Comparison of ENCODE assay signal across 19 mouse cellular contexts in genomic region chr19:21160946-21161345, GRCm38 (mm10).
DNase-seq lines count a peak whose midpoint lies in the region; ATAC-seq lines count a peak whose summit lies in the region.
"Had no signal": no experiment of that assay in that cellular context is flagged by ENCODE, and none has a peak within 500 bp of the region (broad histone marks: within the 10 kb centered on the region; RNA-seq: fewer than 3 reads in every experiment).

No protein-coding gene starts in this region.

- no peaks in the 10 kb centered on the region; the same call in 1 of the 2 replicates for H3K4me1 ChIP-seq in heart, embryonic 10.5 days
- H3K4me1 ChIP-seq in heart, embryonic 11.5 days (ENCODE audit: control insufficient read depth, insufficient read depth, low read length): no peaks in the 10 kb centered on the region
- peaks cover 21% of the 10 kb centered on the region for H3K4me1 ChIP-seq in embryonic facial prominence, embryonic 10.5 days
- peaks cover 22% of the 10 kb centered on the region for H3K4me1 ChIP-seq in kidney, embryonic 14.5 days (ENCODE audit: control insufficient read depth, insufficient read depth, low read length)
- peaks cover 9% of the 10 kb centered on the region for H3K4me1 ChIP-seq in neural tube, embryonic 11.5 days (ENCODE audit: control insufficient read depth, insufficient read depth, low read length)
- H3K4me1 ChIP-seq: embryonic facial prominence, embryonic 15.5 days had no signal

- intact Hi-C loops in heart, postnatal 10 days (cut with DNase I): no loop called here
- intact Hi-C loops in left cerebral cortex, postnatal 36 days (cut with DNase I): no loop called here

- H3K27ac ChIP-seq in heart, embryonic 10.5 days: peak overlapping the region; percentile 42; the same call in 1 of the 2 replicates
- no peak overlapping the region for H3K27ac ChIP-seq in heart, embryonic 11.5 days (ENCODE audit: low read depth, low read length)
- no peak overlapping the region for H3K27ac ChIP-seq in embryonic facial prominence, embryonic 10.5 days (replicated peaks)
- peak overlapping the region; percentile 38; the same call in 1 of the 2 replicates for H3K27ac ChIP-seq in kidney, embryonic 14.5 days (ENCODE audit: low read depth, low read length)
- H3K27ac ChIP-seq in neural tube, embryonic 11.5 days (ENCODE audit: low read depth, low read length): peak overlapping the region; percentile 36; the same call in 1 of the 2 replicates
- H3K27ac ChIP-seq: embryonic facial prominence, embryonic 15.5 days; heart, adult 2 months; limb, embryonic 12.5 days had no signal

- no peak overlapping the region for H3K9ac ChIP-seq in heart, embryonic 11.5 days (ENCODE audit: low read depth, low read length)
- H3K9ac ChIP-seq in kidney, embryonic 14.5 days (ENCODE audit: low read depth, low read length): no peak overlapping the region
- no peak overlapping the region for H3K9ac ChIP-seq in neural tube, embryonic 11.5 days (ENCODE audit: low read length)
- H3K9ac ChIP-seq: embryonic facial prominence, embryonic 15.5 days; limb, embryonic 12.5 days; liver, postnatal 0 days had no signal

- no peak for ATAC-seq in heart, embryonic 11.5 days (replicated peaks; ENCODE audit: insufficient number of reproducible peaks, low FRiP score, low TSS enrichment)
- ATAC-seq in kidney, embryonic 14.5 days (ENCODE audit: low FRiP score, low TSS enrichment): peak; percentile 63
- ATAC-seq in neural tube, embryonic 11.5 days (ENCODE audit: insufficient read depth, low FRiP score, low TSS enrichment): 0 out of 2 replicates have a peak, but pooled peaks have one; percentile 21
- ATAC-seq: forebrain, embryonic 14.5 days; liver, postnatal 0 days had no signal

- H3K36me3 ChIP-seq in heart, embryonic 10.5 days: no peaks in the 10 kb centered on the region
- H3K36me3 ChIP-seq in heart, embryonic 11.5 days (ENCODE audit: control insufficient read depth, insufficient read depth, low read length): no peaks in the 10 kb centered on the region
- H3K36me3 ChIP-seq in embryonic facial prominence, embryonic 10.5 days (replicated peaks): no peaks in the 10 kb centered on the region
- no peaks in the 10 kb centered on the region for H3K36me3 ChIP-seq in kidney, embryonic 14.5 days (ENCODE audit: control insufficient read depth, insufficient read depth, low read length)
- no peaks in the 10 kb centered on the region for H3K36me3 ChIP-seq in neural tube, embryonic 11.5 days (ENCODE audit: control insufficient read depth, insufficient read depth, low read length)
- H3K36me3 ChIP-seq: embryonic facial prominence, embryonic 15.5 days; limb, embryonic 12.5 days had no signal

- no peak overlapping the region for H3K4me3 ChIP-seq in heart, embryonic 10.5 days
- H3K4me3 ChIP-seq in heart, embryonic 11.5 days (ENCODE audit: low read depth, low read length): no peak overlapping the region
- H3K4me3 ChIP-seq in embryonic facial prominence, embryonic 10.5 days: no peak overlapping the region
- no peak overlapping the region for H3K4me3 ChIP-seq in kidney, embryonic 14.5 days (ENCODE audit: low read length)
- H3K4me3 ChIP-seq in neural tube, embryonic 11.5 days (ENCODE audit: low read depth, low read length): no peak overlapping the region
- H3K4me3 ChIP-seq: embryonic facial prominence, embryonic 15.5 days; heart, adult 2 months; limb, embryonic 12.5 days had no signal

- no peak for DNase-seq in heart, embryonic 10.5 days (ENCODE audit: low spot score)
- peak; percentile 46 for DNase-seq in embryonic facial prominence, embryonic 10.5 days (ENCODE audit: low spot score)
- peak; percentile 41 for DNase-seq in neural tube, embryonic 11.5 days (ENCODE audit: low spot score)
- DNase-seq in heart, postnatal 10 days: no peak
- no peak for DNase-seq in left cerebral cortex, postnatal 36 days (ENCODE audit: low spot score in 2 of 2)
- no peak for DNase-seq in ovary, postnatal 14 days (ENCODE audit: low spot score)
- DNase-seq: adrenal gland, adult 8-10 months; cerebellum, postnatal 10 days; heart, adult 2 months; heart, postnatal 36 days; layer of hippocampus, postnatal 36 days; liver, postnatal 0 days; right cerebral cortex, postnatal 25 days had no signal

- H3K27me3 ChIP-seq in heart, embryonic 10.5 days (ENCODE audit: insufficient read depth, poor library complexity, severe bottlenecking): no peaks in the 10 kb centered on the region
- H3K27me3 ChIP-seq in heart, embryonic 11.5 days (ENCODE audit: control insufficient read depth, insufficient read depth, low read length): no peaks in the 10 kb centered on the region
- peaks cover 6% of the 10 kb centered on the region; the same call in 1 of the 2 replicates for H3K27me3 ChIP-seq in embryonic facial prominence, embryonic 10.5 days (replicated peaks; ENCODE audit: low read depth, poor library complexity, severe bottlenecking)
- H3K27me3 ChIP-seq in kidney, embryonic 14.5 days (ENCODE audit: control insufficient read depth, insufficient read depth, low read length): no peaks in the 10 kb centered on the region
- H3K27me3 ChIP-seq in neural tube, embryonic 11.5 days (ENCODE audit: control insufficient read depth, insufficient read depth, low read length): no peaks in the 10 kb centered on the region
- H3K27me3 ChIP-seq: embryonic facial prominence, embryonic 15.5 days; limb, embryonic 12.5 days; Patski had no signal

- no peak overlapping the region for H3K4me2 ChIP-seq in heart, embryonic 11.5 days
- no peak overlapping the region for H3K4me2 ChIP-seq in kidney, embryonic 14.5 days (replicated peaks; ENCODE audit: low read depth, low read length)
- no peak overlapping the region for H3K4me2 ChIP-seq in neural tube, embryonic 11.5 days (ENCODE audit: low read depth)
- H3K4me2 ChIP-seq: embryonic facial prominence, embryonic 15.5 days; limb, embryonic 12.5 days had no signal

- no peaks in the 10 kb centered on the region for H3K9me3 ChIP-seq in heart, embryonic 10.5 days
- H3K9me3 ChIP-seq in heart, embryonic 11.5 days (replicated peaks; ENCODE audit: control insufficient read depth, low read length): no peaks in the 10 kb centered on the region
- H3K9me3 ChIP-seq in embryonic facial prominence, embryonic 10.5 days: no peaks in the 10 kb centered on the region
- H3K9me3 ChIP-seq in kidney, embryonic 14.5 days (ENCODE audit: control insufficient read depth, low read length): no peaks in the 10 kb centered on the region
- no peaks in the 10 kb centered on the region for H3K9me3 ChIP-seq in neural tube, embryonic 11.5 days (ENCODE audit: control insufficient read depth, low read length)
- H3K9me3 ChIP-seq: embryonic facial prominence, embryonic 15.5 days; limb, embryonic 12.5 days had no signal

- 40% methylated on average over 4 of the region's 4 CpGs for WGBS in heart, embryonic 10.5 days
- 37% methylated on average over 4 of the region's 4 CpGs for WGBS in heart, embryonic 11.5 days (ENCODE audit: insufficient replicate concordance)
- WGBS in embryonic facial prominence, embryonic 10.5 days: 6% methylated on average over 4 of the region's 4 CpGs
- WGBS in kidney, embryonic 14.5 days: 13% methylated on average over 4 of the region's 4 CpGs
- 3% methylated on average over 4 of the region's 4 CpGs for WGBS in neural tube, embryonic 11.5 days

Comparison
In these comparisons a context has a peak if more than half of its experiments do, and no peak if none do; other contexts are left out.
1. H3K27ac ChIP-seq: peak in heart, embryonic 10.5 days (single experiment), kidney, embryonic 14.5 days (single experiment) and neural tube, embryonic 11.5 days (single experiment); none in heart, embryonic 11.5 days (single experiment) and embryonic facial prominence, embryonic 10.5 days (single experiment).
2. DNase-seq: peak in embryonic facial prominence, embryonic 10.5 days (single experiment) and neural tube, embryonic 11.5 days (single experiment); none in heart, embryonic 10.5 days (single experiment), heart, postnatal 10 days (0 of 2), left cerebral cortex, postnatal 36 days (0 of 2) and ovary, postnatal 14 days (single experiment).